Mouse (Mus musculus): ENCODE results near the gene Ninl. TPM values are rescaled to one million over a fixed set of nuclear protein-coding genes. Genes with fewer than 3 reads are reported as not detected.

The Ninl gene
- 2.1 and 2.9 TPM in 2 replicates for polyA plus RNA-seq (2015; fragmentation: Nextera tagmentation; extraction: Ambion mirVana)

GRCm38 (mm10) chr2:151039232-151039695 is at the start of gene Ninl, which contains the start of gene Nanp:
Gene Ninl (minus strand): TSS chr2:151039382.
Gene Nanp (minus strand): TSS chr2:151039398.

DNA sequence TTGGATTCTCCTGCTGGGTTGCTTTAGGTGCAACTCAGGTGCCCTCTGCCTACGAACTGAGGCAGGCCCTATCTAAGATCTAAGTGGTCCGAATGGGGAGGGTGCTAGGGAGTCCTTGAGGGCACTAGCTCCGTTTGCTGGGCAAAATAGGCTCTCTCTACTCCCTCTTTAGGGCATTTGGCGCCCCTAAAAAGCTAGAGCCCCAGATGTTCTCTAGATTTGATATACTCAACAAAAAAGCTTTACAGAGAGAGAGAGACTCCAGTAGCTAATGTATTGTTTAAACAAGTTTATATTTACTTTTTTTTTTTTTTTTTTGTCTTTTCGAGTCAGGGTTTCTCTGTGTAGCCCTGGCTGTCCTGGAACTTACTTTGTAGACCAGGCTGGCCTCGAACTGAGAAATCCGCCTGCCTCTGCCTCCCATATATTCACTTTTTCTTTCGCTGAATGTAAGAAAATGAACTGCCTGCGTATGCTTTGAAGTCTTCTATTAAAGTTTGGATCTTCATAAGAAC is 134.2 kb downstream of the Ninl start, which contains the start of gene Gins1:
Gene Gins1 (plus strand): TSS at position 465 of the 515 bp plus-strand sequence.

GRCm38 (mm10) chr2:150904272-150904935 is 134.8 kb downstream of the Ninl start, which contains the start of gene Abhd12:
Gene Abhd12 (minus strand): TSS chr2:150904741.

Other genes with a start within 250 kb of the Ninl start
- gene Abhd12, start 134.6 kb downstream of the Ninl start, polyA plus RNA-seq (2015; fragmentation: Nextera tagmentation; extraction: Ambion mirVana), result 175 and 184 TPM in 2 replicates
- 6.4 and 7.5 TPM in 2 replicates for gene Gins1, start 134.0 kb downstream of the Ninl start, polyA plus RNA-seq (2015; fragmentation: Nextera tagmentation; extraction: Ambion mirVana)
- 38.8 and 39.1 TPM in 2 replicates for gene Nanp, start within 50 bp of the Ninl start, polyA plus RNA-seq (2015; fragmentation: Nextera tagmentation; extraction: Ambion mirVana)
- not detected in 2 replicates for gene Gm14151, start 53.0 kb upstream of the Ninl start, polyA plus RNA-seq (2015; fragmentation: Nextera tagmentation; extraction: Ambion mirVana)
- gene Gm14147, start 58.9 kb upstream of the Ninl start, polyA plus RNA-seq (2015; fragmentation: Nextera tagmentation; extraction: Ambion mirVana), result not detected in 2 replicates